Mouse (Mus musculus) CD4-positive helper T cell, adult 2 months (primary cell): Measurements from ENCODE around the gene Car5b.
A peak's percentile ranks its signal among the peaks of the same experiment; 100 is the strongest.

Source experiments
- DNase-seq: peaks from one replicate; pipeline ENCODE4 v3.0.0-alpha.2; 2012; ENCODE audit warnings: low read depth, missing footprints, low spot score

Gene Car5b

GRCm38 (mm10) chrX:164027607-164028289, at the start of gene Car5b:
Gene Car5b, minus strand, starts transcription at chrX:164027997.
- peak; percentile 80 for DNase-seq

GRCm38 (mm10) chrX:164076040-164076775, 48.4 kb upstream of the Car5b start, which contains the start of gene Siah1b:
Gene Siah1b, minus strand, starts transcription at chrX:164076493.
- DNase-seq = peak; percentile 95

DNA sequence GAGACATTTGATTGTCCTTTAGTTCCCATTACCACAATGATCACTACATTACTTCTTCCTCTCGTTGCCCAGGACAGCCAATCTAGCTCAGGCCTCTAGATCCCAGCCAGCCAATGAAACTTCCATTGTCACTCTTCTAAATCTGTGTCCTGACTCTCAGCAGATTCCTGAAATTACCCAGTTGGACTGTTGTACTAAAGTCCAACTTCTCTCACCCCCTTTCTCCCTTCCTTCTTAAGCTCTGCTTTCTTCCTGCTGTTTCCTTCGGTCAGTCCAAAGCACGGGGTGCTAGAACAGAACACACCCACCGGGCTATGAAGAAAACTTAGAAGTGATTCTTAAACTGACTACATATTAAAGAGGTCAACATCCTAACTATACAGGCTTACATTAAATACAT, 41.2 kb upstream of the Car5b start:
- no peak for DNase-seq

GRCm38 (mm10) chrX:164066185-164066584, 38.4 kb upstream of the Car5b start:
- peak; percentile 70 for DNase-seq

- no peak for DNase-seq
Observed at GRCm38 (mm10) chrX:164059070-164059469, 31.3 kb upstream of the Car5b start.

- no peak for DNase-seq
Observed at GRCm38 (mm10) chrX:164058523-164058922, 30.7 kb upstream of the Car5b start.

DNA sequence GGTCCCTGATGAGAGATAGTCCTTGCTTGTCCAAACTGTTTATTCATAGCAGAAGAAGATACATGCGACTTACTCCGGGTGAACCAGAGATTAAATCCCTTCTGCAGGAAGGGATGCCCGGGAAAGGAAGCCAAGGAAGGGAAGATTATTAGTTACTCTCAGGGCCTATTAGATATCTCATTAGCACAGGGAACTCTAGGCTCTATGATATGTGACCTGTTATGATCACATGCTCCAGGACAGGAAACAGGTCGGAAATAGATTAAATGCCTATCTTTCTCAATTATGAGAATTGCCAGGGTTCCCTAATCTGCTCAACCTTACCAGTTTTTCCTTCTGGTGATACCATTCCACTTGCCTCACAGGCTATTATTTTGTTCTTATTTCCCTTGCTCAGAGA, 27.9 kb upstream of the Car5b start:
- no peak for DNase-seq

- no peak for DNase-seq
Observed at GRCm38 (mm10) chrX:164046736-164047135, 18.9 kb upstream of the Car5b start.

DNA sequence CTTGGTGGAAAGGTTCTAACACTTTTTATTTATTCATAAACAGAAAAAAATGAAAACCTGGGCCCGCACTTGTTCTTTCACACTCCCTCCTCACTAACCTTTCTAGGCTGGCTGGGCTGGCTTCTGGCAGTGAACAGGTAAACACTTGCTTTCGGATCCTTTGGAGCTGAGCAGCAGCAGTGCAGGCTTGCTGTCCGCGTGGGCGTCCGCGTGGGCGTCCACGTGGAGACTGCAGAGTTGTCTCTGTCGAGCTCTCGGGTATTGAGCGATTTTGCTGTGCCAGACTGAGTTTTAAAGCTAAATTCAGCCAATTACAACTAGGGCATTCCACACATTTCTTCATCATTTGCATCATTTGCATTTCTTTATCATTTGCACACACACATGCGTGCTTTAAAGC, 14.3 kb upstream of the Car5b start:
- no peak for DNase-seq

DNA sequence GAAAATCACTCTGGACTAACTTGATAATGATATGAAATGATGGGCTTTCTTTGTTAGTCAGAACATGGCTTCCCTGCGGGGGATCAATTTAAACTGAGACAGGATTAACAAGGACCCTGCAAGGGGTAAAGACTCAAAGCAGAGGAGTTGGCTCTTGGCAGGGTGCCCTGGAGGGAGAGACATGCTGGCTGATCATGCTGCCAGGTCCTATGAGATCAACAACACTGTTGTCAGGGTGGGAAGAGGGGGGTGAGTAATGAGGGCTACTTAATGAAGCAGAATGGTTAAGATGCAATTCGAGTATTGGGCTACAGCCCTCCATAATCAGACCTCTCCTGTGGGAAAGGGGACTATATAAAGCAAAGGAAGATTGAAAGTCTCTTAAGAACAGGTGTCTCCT, 11.1 kb upstream of the Car5b start:
- no peak for DNase-seq

DNA sequence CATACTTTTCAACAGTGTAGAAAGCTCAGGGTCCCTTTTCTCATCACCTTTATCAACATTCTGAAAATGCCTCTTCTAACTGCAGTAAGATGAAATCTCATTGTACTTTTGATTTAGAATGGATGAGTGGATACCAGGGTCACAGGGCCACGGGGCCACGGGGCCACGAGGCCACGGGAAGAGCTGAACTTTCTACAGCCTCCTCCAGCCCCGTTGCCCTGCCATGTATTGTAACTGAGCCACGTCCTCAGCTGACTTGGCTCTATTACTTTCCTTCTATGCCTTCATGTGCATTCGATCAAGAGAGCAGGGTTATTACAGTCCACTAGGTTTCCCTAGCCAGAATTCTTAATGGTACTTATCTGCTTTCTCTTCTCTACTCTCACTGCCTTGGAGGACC, 8.1 kb upstream of the Car5b start:
- DNase-seq = no peak

GRCm38 (mm10) chrX:164035401-164035800, 7.6 kb upstream of the Car5b start:
- DNase-seq = no peak

DNA sequence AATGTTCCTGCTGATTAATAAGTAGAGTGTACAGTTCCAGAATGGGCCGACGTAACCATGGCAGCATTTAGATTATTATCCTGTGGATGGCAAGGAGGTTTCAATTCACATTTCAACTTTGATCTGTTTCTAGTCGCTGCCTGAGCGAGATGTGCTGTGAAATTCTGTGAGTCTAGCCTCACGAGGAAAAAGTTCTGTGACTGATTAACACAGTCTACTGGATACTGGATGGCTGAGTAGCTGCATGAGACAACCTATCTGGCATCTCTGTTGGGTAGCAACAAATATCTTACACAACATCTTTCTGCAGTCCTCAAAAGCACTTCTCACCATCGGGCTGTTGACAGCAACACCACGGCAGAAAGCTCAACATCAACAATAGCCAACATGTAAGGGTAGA, 4.7 kb upstream of the Car5b start:
- DNase-seq = no peak

GRCm38 (mm10) chrX:164015636-164016035, 12.2 kb downstream of the Car5b start:
- no peak for DNase-seq

GRCm38 (mm10) chrX:164014956-164015355, 12.8 kb downstream of the Car5b start:
- DNase-seq = no peak

GRCm38 (mm10) chrX:164013318-164013717, 14.5 kb downstream of the Car5b start:
- DNase-seq = peak; percentile 80

GRCm38 (mm10) chrX:164004809-164005208, 23.0 kb downstream of the Car5b start:
- peak; percentile 19 for DNase-seq

GRCm38 (mm10) chrX:163999848-164000247, 27.9 kb downstream of the Car5b start:
- DNase-seq = peak; percentile 26

- DNase-seq = no peak
Observed at GRCm38 (mm10) chrX:163996754-163997153, 31.0 kb downstream of the Car5b start.

DNA sequence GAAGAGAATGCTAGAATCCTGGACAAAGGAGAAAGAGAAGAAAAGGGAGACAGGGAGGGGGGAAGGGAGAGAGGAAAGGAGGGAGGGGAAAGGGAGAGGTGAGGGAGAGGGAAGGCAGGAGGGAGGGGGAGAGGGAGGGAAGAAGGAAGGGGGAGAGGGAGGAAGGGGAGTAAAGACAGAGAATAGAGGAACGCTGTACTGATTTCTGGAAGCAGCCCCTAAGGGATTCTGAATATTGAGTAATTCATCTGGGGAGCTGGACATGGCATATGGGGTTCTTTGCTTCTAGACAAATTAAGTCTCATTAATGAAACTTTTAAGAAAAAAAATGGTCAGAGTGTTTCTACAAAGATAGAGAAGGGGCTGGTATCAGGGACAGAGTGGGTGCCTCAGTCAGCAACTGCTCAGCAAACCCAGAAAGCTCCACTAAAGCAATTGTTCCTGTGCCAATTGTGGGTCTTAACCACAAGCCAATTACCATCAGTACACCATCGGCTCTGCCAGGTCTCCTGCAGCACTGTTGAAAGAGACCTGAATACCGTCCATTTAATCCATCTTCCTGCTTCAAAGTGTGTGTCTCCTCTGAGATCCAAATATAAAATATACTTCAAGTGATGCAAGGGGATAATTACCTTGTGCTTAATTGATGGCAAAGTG, 40.0 kb downstream of the Car5b start:
- DNase-seq = no peak

- DNase-seq = no peak
Observed at GRCm38 (mm10) chrX:163982129-163982528, 45.7 kb downstream of the Car5b start.

- DNase-seq = no peak
Observed at GRCm38 (mm10) chrX:163981500-163981899, 46.3 kb downstream of the Car5b start.

GRCm38 (mm10) chrX:163981092-163981491, 46.7 kb downstream of the Car5b start:
- no peak for DNase-seq
